In genomic region chr6:103519596-103519995, GRCm38 (mm10) we compare ENCODE assay signal across 26 mouse cellular contexts. TPM values are rescaled to one million over a fixed set of nuclear protein-coding genes. Genes with fewer than 3 reads are reported as not detected.
DNase-seq lines count a peak whose midpoint lies in the region; ATAC-seq lines count a peak whose summit lies in the region.
"Had no signal": no experiment of that assay in that cellular context is flagged by ENCODE, and none has a peak within 500 bp of the region (broad histone marks: within the 10 kb centered on the region; RNA-seq: fewer than 3 reads in every experiment).

No protein-coding gene starts in this region.

- no peaks in the 10 kb centered on the region for H3K9me3 ChIP-seq in kidney, embryonic 14.5 days (ENCODE audit: control insufficient read depth, low read length)
- H3K9me3 ChIP-seq: embryonic facial prominence, embryonic 10.5 days; embryonic facial prominence, embryonic 13.5 days; forebrain, embryonic 12.5 days; forebrain, embryonic 15.5 days; heart, embryonic 12.5 days; heart, embryonic 15.5 days had no signal

- no peak for DNase-seq in cerebellum, adult 11 months
- peak; percentile 63 for DNase-seq in cerebellum, adult 9-10 months
- no peak for DNase-seq in cerebellum, adult 9-11 months
- DNase-seq in cerebellum, postnatal 25 days, result peak; percentile 46 to 57
- DNase-seq: adrenal gland, adult 8-10 months; adrenal gland, postnatal 25 days; embryo, embryonic 11 days; gastrocnemius, postnatal 25 days; heart, adult 18-20 months; heart, postnatal 10 days; heart, postnatal 4 days; kidney, adult 18-20 months had no signal

- H3K4me1 ChIP-seq in kidney, embryonic 14.5 days (ENCODE audit: control insufficient read depth, insufficient read depth, low read length), result no peaks in the 10 kb centered on the region
- H3K4me1 ChIP-seq: embryonic facial prominence, embryonic 10.5 days; embryonic facial prominence, embryonic 13.5 days; forebrain, embryonic 12.5 days; heart, embryonic 12.5 days; heart, embryonic 15.5 days had no signal

- peak; percentile 46; the same call in 1 of the 2 replicates for ATAC-seq in cerebellum, adult (ENCODE audit: insufficient number of reproducible peaks, low FRiP score, low TSS enrichment)
- no peak for ATAC-seq in kidney, embryonic 14.5 days (ENCODE audit: low FRiP score, low TSS enrichment)
- ATAC-seq: activated CD4-positive, CD25-positive, alpha-beta regulatory T cell, adult 4 months; forebrain, embryonic 15.5 days; hindbrain, postnatal 0 days; inflammation-experienced regulatory T-cells, adult 6 months; intestine, embryonic 16.5 days had no signal

- H3K27ac ChIP-seq in kidney, embryonic 14.5 days (ENCODE audit: low read depth, low read length), result no peak overlapping the region
- H3K27ac ChIP-seq: embryonic facial prominence, embryonic 10.5 days; embryonic facial prominence, embryonic 13.5 days; forebrain, embryonic 12.5 days; forebrain, embryonic 15.5 days; heart, embryonic 15.5 days; hindbrain, embryonic 14.5 days; hindbrain, postnatal 0 days had no signal

- H3K4me3 ChIP-seq in kidney, embryonic 14.5 days (ENCODE audit: low read length), result no peak overlapping the region
- H3K4me3 ChIP-seq: embryonic facial prominence, embryonic 10.5 days; embryonic facial prominence, embryonic 13.5 days; erythroblast, embryonic 14.5 days; forebrain, embryonic 12.5 days; forebrain, embryonic 15.5 days; heart, embryonic 12.5 days; heart, embryonic 15.5 days had no signal

- no peaks in the 10 kb centered on the region for H3K27me3 ChIP-seq in kidney, embryonic 14.5 days (ENCODE audit: control insufficient read depth, insufficient read depth, low read length)
- H3K27me3 ChIP-seq: embryonic facial prominence, embryonic 13.5 days; forebrain, embryonic 15.5 days; heart, embryonic 12.5 days; heart, embryonic 15.5 days had no signal

- no peak overlapping the region for H3K4me2 ChIP-seq in kidney, embryonic 14.5 days (replicated peaks; ENCODE audit: low read depth, low read length)
- H3K4me2 ChIP-seq: embryonic facial prominence, embryonic 13.5 days; forebrain, embryonic 12.5 days; forebrain, embryonic 15.5 days; heart, embryonic 12.5 days; heart, embryonic 15.5 days; hindbrain, embryonic 14.5 days had no signal

- H3K36me3 ChIP-seq in kidney, embryonic 14.5 days (ENCODE audit: control insufficient read depth, insufficient read depth, low read length), result no peaks in the 10 kb centered on the region
- H3K36me3 ChIP-seq: embryonic facial prominence, embryonic 10.5 days; embryonic facial prominence, embryonic 13.5 days; forebrain, embryonic 12.5 days; forebrain, embryonic 15.5 days; heart, embryonic 12.5 days; heart, embryonic 15.5 days had no signal

- 87% methylated on average over 2 of the region's 2 CpGs for WGBS in kidney, embryonic 14.5 days

- no peak overlapping the region for H3K9ac ChIP-seq in kidney, embryonic 14.5 days (ENCODE audit: low read depth, low read length)
- H3K9ac ChIP-seq: embryonic facial prominence, embryonic 13.5 days; forebrain, embryonic 12.5 days; forebrain, embryonic 15.5 days; heart, embryonic 12.5 days; heart, embryonic 15.5 days; hindbrain, embryonic 14.5 days had no signal

RNA-seq across cellular contexts. Expression of gene Chl1, which starts 9.2 kb away (rescaled TPM):
- polyA plus RNA-seq in kidney, embryonic 14.5 days (2014; fragmentation: Nextera tagmentation; extraction: Ambion mirVana), result 1.1 and 1.2 TPM in 2 replicates
- polyA plus RNA-seq: activated CD4-positive, CD25-positive, alpha-beta regulatory T cell, adult 4 months; heart, embryonic 12.5 days had no signal

Comparison
In these comparisons a context has a peak if more than half of its experiments do, and no peak if none do; other contexts are left out.
1. DNase-seq: peak in cerebellum, adult 9-10 months (single experiment) and cerebellum, postnatal 25 days (2 of 2); none in cerebellum, adult 11 months (single experiment) and cerebellum, adult 9-11 months (single experiment).